Mouse (Mus musculus) heart, adult 2 months (tissue): ENCODE measurements around the gene Nnmt. TPM values are rescaled to one million over a fixed set of nuclear protein-coding genes. Genes with fewer than 3 reads are reported as not detected.

Source experiments
- DNase-seq, 2 experiments: peaks; one replicate each; pipeline ENCODE4 v3.0.0; 2021
- H3K27ac ChIP-seq: fragments of 200-600 bp; 2 replicates; pipeline ENCODE4 v1.8.1; 2022
- H3K27me3 ChIP-seq: fragments of 200-500 bp; 2 replicates; pipeline ENCODE4 v1.6.1; 2012; ENCODE audit warnings: mild to moderate bottlenecking, low read length, inconsistent platforms, mixed read lengths; ENCODE audit not compliant: control insufficient read depth, insufficient read depth
- H3K36me3 ChIP-seq: fragments of 200-500 bp; 2 replicates; pipeline ENCODE4 v1.6.1; 2012; ENCODE audit warnings: low read length, inconsistent platforms; ENCODE audit not compliant: control insufficient read depth, insufficient read depth
- H3K4me1 ChIP-seq: fragments of 200-500 bp; 2 replicates; pipeline ENCODE4 v1.6.1; 2011; ENCODE audit warnings: low read length; ENCODE audit not compliant: control insufficient read depth, insufficient read depth
- H3K4me3 ChIP-seq: fragments of 200-600 bp; 2 replicates; pipeline ENCODE4 v1.8.1; 2022
- H3K79me2 ChIP-seq: fragments of 200-500 bp; replicated peaks from 2 replicates; pipeline ENCODE4 v1.6.1; 2012; ENCODE audit warnings: mild to moderate bottlenecking, inconsistent platforms, low read length, moderate library complexity, mixed read lengths; ENCODE audit not compliant: control insufficient read depth, insufficient read depth
- H3K9ac ChIP-seq: fragments of 200-500 bp; 2 replicates; pipeline ENCODE4 v1.6.1; 2012; ENCODE audit warnings: low read depth, mild to moderate bottlenecking, control low read depth, inconsistent platforms, low read length, mixed read lengths
- CTCF ChIP-seq: fragments of 200-600 bp; IDR thresholded peaks from 2 replicates; pipeline ENCODE4 v1.8.1; 2022; ENCODE audit warnings: antibody characterized with exemption, mild to moderate bottlenecking, moderate library complexity
- EP300 ChIP-seq: fragments of 200-500 bp; IDR thresholded peaks from 2 replicates; pipeline ENCODE4 v1.6.1; 2011; ENCODE audit warnings: low read depth, low read length, control low read depth; ENCODE audit not compliant: insufficient read depth
- POLR2A ChIP-seq: fragments of 200-500 bp; IDR thresholded peaks from 2 replicates; pipeline ENCODE4 v1.6.1; 2011; ENCODE audit warnings: mild to moderate bottlenecking, low read depth, low read length, control low read depth; ENCODE audit not compliant: insufficient read depth
- WGBS: fragments of 180-500 bp; shearing (Covaris S2); methylation state at CpG from one replicate; pipeline ENCODE4 v1.1.7; 2018; 5-methylcytosine and 5-hydroxymethylcytosine counted together
- intact Hi-C: fragments of 180-260 bp; cut with DNase I; formaldehyde crosslinking; loops from one replicate; pipeline ENCODE4 v1.15.1; 2025
- polyA plus RNA-seq: library from polyadenylated mRNA; depleted of rRNA; stranded (reverse); fragments of >200 nt; gene quantifications from 2 replicates; pipeline ENCODE4 v1.2.3, GENCODE M21; 2012
- total RNA-seq, 2 experiments: library from RNA; stranded (reverse); gene quantifications; 2 replicates each; pipeline ENCODE4 v1.2.3; 2021

Gene Nnmt
- total and polyA plus RNA-seq, 3 experiments, result 3.4 to 4.3 (median 4.1) TPM

- intact Hi-C loops, result no loop called here
Observed at GRCm38 (mm10) chr9:48600881-48601280, 4.1 kb downstream of the Nnmt start.

GRCm38 (mm10) chr9:48600066-48600465, 4.9 kb downstream of the Nnmt start:
- no peak overlapping the region for H3K27ac ChIP-seq
- H3K36me3 ChIP-seq, result no peaks in the 10 kb centered on the region; the same call in 1 of the 2 replicates
- H3K9ac ChIP-seq, result no peak overlapping the region
- DNase-seq, result no peak
- no peaks in the 10 kb centered on the region for H3K27me3 ChIP-seq
- 46% methylated on average over 2 of the region's 2 CpGs for WGBS
- TF ChIP-seq EP300 (no peak), POLR2A (no peak), CTCF (no peak)
- intact Hi-C loops, result no loop called here
- H3K79me2 ChIP-seq, result no peaks in the 10 kb centered on the region
- H3K4me1 ChIP-seq, result peaks cover 3% of the 10 kb centered on the region
- H3K4me3 ChIP-seq, result no peak overlapping the region

More at GRCm38 (mm10) chr9:48600881-48601280, 4.1 kb downstream of the Nnmt start:
- Histone ChIP-seq H3K4me1 (peaks cover 4% of the 10 kb centered on the region), H3K79me2 (no peaks in the 10 kb centered on the region), H3K27ac (no peak overlapping the region), H3K9ac (no peak overlapping the region), H3K27me3 (no peaks in the 10 kb centered on the region), H3K36me3 (no peaks in the 10 kb centered on the region; the same call in 1 of the 2 replicates), H3K4me3 (no peak overlapping the region)
- 30% methylated on average over 9 of the region's 9 CpGs for WGBS
- no peak for DNase-seq
- no peak for TF ChIP-seq POLR2A

- no peak for DNase-seq
- H3K27me3 ChIP-seq, result no peaks in the 10 kb centered on the region
- intact Hi-C loops, result no loop called here
- H3K36me3 ChIP-seq, result no peaks in the 10 kb centered on the region; the same call in 1 of the 2 replicates
- H3K4me1 ChIP-seq, result peaks cover 1% of the 10 kb centered on the region
- H3K9ac ChIP-seq, result no peak overlapping the region
- WGBS, result 72% methylated on average over 5 of the region's 5 CpGs
- H3K27ac ChIP-seq, result no peak overlapping the region
- no peaks in the 10 kb centered on the region for H3K79me2 ChIP-seq
- no peak overlapping the region for H3K4me3 ChIP-seq
- TF ChIP-seq POLR2A, result no peak
- TF ChIP-seq CTCF, result no peak
- no peak for TF ChIP-seq EP300
Observed at GRCm38 (mm10) chr9:48597494-48597893, 7.5 kb downstream of the Nnmt start.

GRCm38 (mm10) chr9:48596924-48597323, 8.0 kb downstream of the Nnmt start:
- H3K79me2 ChIP-seq, result no peaks in the 10 kb centered on the region
- H3K27ac ChIP-seq, result no peak overlapping the region
- H3K36me3 ChIP-seq, result no peaks in the 10 kb centered on the region
- 71% methylated on average over 11 of the region's 11 CpGs for WGBS
- H3K4me1 ChIP-seq, result peaks cover 1% of the 10 kb centered on the region
- no peak for TF ChIP-seq POLR2A
- TF ChIP-seq EP300, result no peak
- no peak for TF ChIP-seq CTCF
- no peak overlapping the region for H3K9ac ChIP-seq
- no peaks in the 10 kb centered on the region for H3K27me3 ChIP-seq
- no peak overlapping the region for H3K4me3 ChIP-seq
- intact Hi-C loops, result no loop called here
- no peak for DNase-seq

- Histone ChIP-seq H3K36me3 (no peaks in the 10 kb centered on the region), H3K79me2 (no peaks in the 10 kb centered on the region), H3K4me1 (no peaks in the 10 kb centered on the region), H3K27me3 (no peaks in the 10 kb centered on the region), H3K4me3 (no peak overlapping the region), H3K27ac (no peak overlapping the region), H3K9ac (no peak overlapping the region)
- TF ChIP-seq POLR2A (no peak), EP300 (no peak), CTCF (peak; percentile 28; the same call in 1 of the 2 replicates)
- intact Hi-C loops, result no loop called here
- WGBS, result 49% methylated on average over 8 of the region's 8 CpGs
- no peak for DNase-seq
Observed at GRCm38 (mm10) chr9:48593915-48594314, 11.0 kb downstream of the Nnmt start.

- no peak for DNase-seq
- intact Hi-C loops, result no loop called here
- Histone ChIP-seq H3K4me3 (no peak overlapping the region), H3K36me3 (no peaks in the 10 kb centered on the region), H3K27ac (no peak overlapping the region), H3K4me1 (no peaks in the 10 kb centered on the region), H3K79me2 (no peaks in the 10 kb centered on the region), H3K27me3 (no peaks in the 10 kb centered on the region), H3K9ac (no peak overlapping the region)
- TF ChIP-seq POLR2A (no peak), EP300 (no peak), CTCF (no peak)
- WGBS, result 77% methylated on average over 4 of the region's 4 CpGs
Observed at GRCm38 (mm10) chr9:48590606-48591005, 14.3 kb downstream of the Nnmt start.
